Mouse (Mus musculus) intestine, postnatal 0 days (tissue): ENCODE data around the gene Mrpl49. TPM values are rescaled to one million over a fixed set of nuclear protein-coding genes. Genes with fewer than 3 reads are reported as not detected.

Experiments used
- ATAC-seq: fragments of 200-750 bp; cut with Nextera tagmentation; 2 replicates; pipeline ENCODE4 v1.8.0; 2017; ENCODE audit warnings: mild to moderate bottlenecking, moderate TSS enrichment, moderate library complexity
- H3K27ac ChIP-seq: fragments of 300-500 bp; sonication (generic); 2 replicates; pipeline ENCODE4 v1.5.1; 2014; ENCODE audit warnings: mild to moderate bottlenecking, low read depth, low read length, moderate library complexity
- H3K27me3 ChIP-seq: fragments of 300-500 bp; sonication (generic); replicated peaks from 2 replicates; pipeline ENCODE4 v1.6.1; 2014; ENCODE audit warnings: low read length, mixed read lengths; ENCODE audit not compliant: control insufficient read depth, insufficient read depth
- H3K36me3 ChIP-seq: fragments of 300-500 bp; sonication (generic); 2 replicates; pipeline ENCODE4 v1.6.1; 2014; ENCODE audit warnings: mild to moderate bottlenecking, moderate library complexity; ENCODE audit not compliant: control insufficient read depth, insufficient read depth
- H3K4me1 ChIP-seq: fragments of 300-500 bp; sonication (generic); replicated peaks from 2 replicates; pipeline ENCODE4 v1.6.1; 2014; ENCODE audit warnings: antibody characterized with exemption, low read length, mixed read lengths; ENCODE audit not compliant: control insufficient read depth, insufficient read depth
- H3K4me2 ChIP-seq: fragments of 300-500 bp; sonication (generic); replicated peaks from 2 replicates; pipeline ENCODE4 v1.6.1; 2014; ENCODE audit warnings: low read depth, mild to moderate bottlenecking, moderate library complexity
- H3K4me3 ChIP-seq: fragments of 300-500 bp; sonication (generic); 2 replicates; pipeline ENCODE4 v1.5.1; 2014; ENCODE audit warnings: low read depth, low read length
- H3K9ac ChIP-seq: fragments of 300-500 bp; sonication (generic); 2 replicates; pipeline ENCODE4 v1.6.1; 2014; ENCODE audit warnings: mild to moderate bottlenecking, low read depth, low read length
- H3K9me3 ChIP-seq: fragments of 300-500 bp; sonication (generic); 2 replicates; pipeline ENCODE4 v1.6.1; 2016; ENCODE audit warnings: mixed run types; ENCODE audit not compliant: control insufficient read depth
- CTCF ChIP-seq: sonication (generic); IDR thresholded peaks from 2 replicates; pipeline ENCODE4 v1.5.1; 2016; ENCODE audit warnings: low read depth, mild to moderate bottlenecking, control low read depth, antibody characterized with exemption, moderate library complexity
- WGBS: fragments of 180-500 bp; shearing (Covaris S2); extraction: QIAGEN DNeasy Blood & Tissue Kit; methylation state at CpG from one replicate; pipeline ENCODE4 v1.1.7; 2014; 5-methylcytosine and 5-hydroxymethylcytosine counted together
- polyA plus RNA-seq: library from polyadenylated mRNA; unstranded; fragments of >200 nt; fragmentation: Nextera tagmentation; extraction: Ambion mirVana; gene quantifications from 2 replicates; pipeline ENCODE4 v1.2.1, GENCODE M21; 2015

Gene Mrpl49
- polyA plus RNA-seq, 1 experiment from 2014 or later = 36.3 TPM

DNA sequence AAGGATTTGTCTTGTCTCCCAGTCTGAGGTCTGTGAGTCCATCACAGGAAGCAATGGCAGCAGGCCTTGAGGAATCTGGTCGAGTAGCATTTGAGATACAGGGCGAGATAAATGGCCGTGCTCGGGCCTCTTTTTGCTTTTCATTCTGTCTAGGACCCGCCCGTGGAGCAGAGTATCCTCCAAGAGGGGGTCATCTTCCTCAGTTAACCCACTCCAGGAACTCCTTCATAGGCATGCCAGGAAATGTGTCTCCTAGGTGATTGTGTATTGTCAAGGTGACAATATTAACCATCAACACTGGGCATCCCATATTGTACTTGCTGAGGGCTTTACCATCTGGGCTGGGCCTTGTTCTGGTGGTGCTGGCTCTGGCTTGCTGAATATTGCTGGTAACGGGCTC is 36.5 kb upstream of the Mrpl49 start, which contains the start of gene AC131692.1:
AC131692.1 (plus strand) TSS at position 301 of the 400 bp plus-strand sequence.
- H3K36me3 ChIP-seq = peaks cover 22% of the 10 kb centered on the region; the same call in 1 of the 2 replicates
- ATAC-seq = no peak
- no peak within 1 kb of the TSS for H3K4me2 ChIP-seq
- no peaks in the 10 kb centered on the region for H3K4me1 ChIP-seq
- H3K27ac ChIP-seq = no peak within 1 kb of the TSS
- no peak within 1 kb of the TSS for H3K4me3 ChIP-seq
- TF ChIP-seq CTCF = no peak
- H3K27me3 ChIP-seq = no peaks in the 10 kb centered on the region
- no peak within 1 kb of the TSS for H3K9ac ChIP-seq
- 84% methylated on average over 7 of the region's 7 CpGs for WGBS
- no peaks in the 10 kb centered on the region for H3K9me3 ChIP-seq

DNA sequence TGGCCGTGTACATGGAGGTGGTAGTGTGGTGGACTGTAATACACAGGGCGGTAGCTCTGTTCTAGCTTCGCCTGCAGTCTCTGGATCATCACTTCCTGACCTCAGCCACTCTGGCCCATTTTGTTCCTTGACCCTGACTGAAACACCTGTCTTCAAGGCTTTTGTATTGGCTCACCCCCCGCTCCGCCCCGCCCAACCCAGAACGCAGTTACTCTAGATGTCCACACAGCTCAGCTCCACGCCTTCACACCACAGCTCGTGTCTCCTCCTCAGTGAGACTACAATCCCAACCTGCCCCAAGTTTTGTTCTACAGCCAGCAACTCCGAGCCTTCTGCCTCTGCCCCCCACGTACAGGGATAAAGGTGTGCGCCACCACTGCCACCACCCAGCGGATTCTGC is 31.3 kb upstream of the Mrpl49 start:
- TF ChIP-seq CTCF = no peak
- Histone ChIP-seq H3K4me1 (no peaks in the 10 kb centered on the region; the same call in 1 of the 2 replicates), H3K4me2 (no peak overlapping the region), H3K36me3 (peaks cover 22% of the 10 kb centered on the region), H3K27ac (no peak overlapping the region), H3K9ac (no peak overlapping the region), H3K4me3 (no peak overlapping the region), H3K9me3 (no peaks in the 10 kb centered on the region), H3K27me3 (no peaks in the 10 kb centered on the region)
- WGBS = 84% methylated on average over 13 of the region's 13 CpGs
- no peak for ATAC-seq

GRCm38 (mm10) chr19:6085417-6085879 is 27.9 kb upstream of the Mrpl49 start:
- ATAC-seq = peak; percentile 71
- Histone ChIP-seq H3K9ac (peak overlapping the region; percentile 64), H3K27me3 (no peaks in the 10 kb centered on the region), H3K36me3 (peaks cover 33% of the 10 kb centered on the region), H3K4me1 (no peaks in the 10 kb centered on the region; the same call in 1 of the 2 replicates), H3K4me3 (peak overlapping the region; percentile 77), H3K4me2 (peak overlapping the region; percentile 95), H3K27ac (peak overlapping the region; percentile 29), H3K9me3 (no peaks in the 10 kb centered on the region)
- WGBS = 0% methylated on average over 17 of the region's 17 CpGs
- no peak for TF ChIP-seq CTCF

GRCm38 (mm10) chr19:6084478-6085248 is 27.1 kb upstream of the Mrpl49 start, which contains the start of the genes Zfpl1 and Cdca5:
Gene Zfpl1 (minus strand): TSS chr19:6084956.
Gene Cdca5 (plus strand): TSS chr19:6084983.
- under 1% methylated on average over 58 of the region's 58 CpGs for WGBS
- peak within 1 kb of the TSS; percentile 95 for H3K4me2 ChIP-seq
- peak within 1 kb of the TSS; percentile 84 for H3K9ac ChIP-seq
- peak; percentile 88 for ATAC-seq
- H3K4me3 ChIP-seq = peak within 1 kb of the TSS; percentile 77
- H3K27me3 ChIP-seq = no peaks in the 10 kb centered on the region
- no peak for TF ChIP-seq CTCF
- peaks cover 40% of the 10 kb centered on the region for H3K36me3 ChIP-seq
- peak within 1 kb of the TSS; percentile 68 for H3K27ac ChIP-seq
- H3K9me3 ChIP-seq = no peaks in the 10 kb centered on the region
- no peaks in the 10 kb centered on the region; the same call in 1 of the 2 replicates for H3K4me1 ChIP-seq

- ATAC-seq = no peak
- Histone ChIP-seq H3K9me3 (no peaks in the 10 kb centered on the region), H3K4me3 (no peak within 1 kb of the TSS), H3K27me3 (no peaks in the 10 kb centered on the region), H3K4me2 (no peak within 1 kb of the TSS), H3K27ac (no peak within 1 kb of the TSS), H3K36me3 (peaks cover 30% of the 10 kb centered on the region), H3K9ac (no peak within 1 kb of the TSS), H3K4me1 (no peaks in the 10 kb centered on the region; the same call in 1 of the 2 replicates)
- 89% methylated on average over 9 of the region's 9 CpGs for WGBS
- TF ChIP-seq CTCF = no peak
Measured at GRCm38 (mm10) chr19:6082156-6082555, 24.6 kb upstream of the Mrpl49 start, which contains the start of gene Gm28374. Gene Gm28374 (minus strand): TSS chr19:6082256.

GRCm38 (mm10) chr19:6079983-6080480 is 22.4 kb upstream of the Mrpl49 start, which contains the start of gene Tmem262:
Gene Tmem262 (plus strand): TSS chr19:6080033.
- Histone ChIP-seq H3K9ac (no peak within 1 kb of the TSS), H3K4me2 (no peak within 1 kb of the TSS), H3K9me3 (no peaks in the 10 kb centered on the region), H3K27ac (no peak within 1 kb of the TSS), H3K36me3 (peaks cover 27% of the 10 kb centered on the region), H3K27me3 (no peaks in the 10 kb centered on the region), H3K4me3 (no peak within 1 kb of the TSS), H3K4me1 (peaks cover 5% of the 10 kb centered on the region; the same call in 1 of the 2 replicates)
- no peak for ATAC-seq
- no peak for TF ChIP-seq CTCF
- 87% methylated on average over 12 of the region's 12 CpGs for WGBS
